Mouse (Mus musculus): Measurements from ENCODE around the gene 4921524J17Rik. TPM values are rescaled to one million over a fixed set of nuclear protein-coding genes. Genes with fewer than 3 reads are reported as not detected.
A peak's percentile ranks its signal among the peaks of the same experiment; 100 is the strongest.

The 4921524J17Rik gene
- polyA plus RNA-seq, 1 experiment: 2.7 TPM

DNA sequence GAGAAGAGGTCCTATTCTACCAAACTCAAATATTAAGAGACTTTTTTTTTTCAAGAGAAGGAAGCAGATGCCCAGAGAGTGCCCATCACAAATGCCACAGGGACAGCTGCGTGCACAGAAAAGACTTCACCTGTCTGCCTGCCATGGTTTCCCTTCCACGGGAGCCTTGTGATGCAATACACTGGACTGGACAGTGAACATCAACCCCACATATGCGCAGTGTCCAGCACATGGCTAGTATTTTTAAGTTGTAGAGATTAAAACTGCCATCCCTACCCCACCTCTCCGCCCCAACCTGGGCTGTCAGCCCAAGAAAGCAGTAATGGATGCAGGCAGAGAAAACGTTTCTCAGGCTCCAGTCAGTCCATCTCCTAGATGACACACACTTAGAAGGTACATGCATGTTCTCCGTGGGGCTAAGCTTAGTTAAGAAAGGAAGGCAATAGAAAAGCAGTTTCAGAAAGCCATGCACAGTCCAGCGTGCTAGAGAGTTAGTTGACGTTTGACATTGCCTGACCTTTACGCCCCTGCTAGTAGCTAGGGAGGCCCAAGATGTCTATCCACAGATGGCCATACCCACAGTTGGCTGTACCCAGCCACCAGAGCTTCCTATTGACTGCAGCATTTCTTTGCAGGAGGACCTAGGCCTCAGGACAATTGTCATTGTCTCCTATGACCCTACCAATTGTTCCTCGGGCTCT lies 52.4 kb downstream of the 4921524J17Rik start:
- Histone ChIP-seq H3K27me3 (ENCODE audit: control insufficient read depth) (no peaks in the 10 kb centered on the region), H3K9me3 (ENCODE audit: control insufficient read depth, low read length) (no peaks in the 10 kb centered on the region), H3K4me3 (replicated peaks) (peak overlapping the region; percentile 75), H3K4me1 (ENCODE audit: control insufficient read depth) (peaks cover 92% of the 10 kb centered on the region), H3K36me3 (ENCODE audit: control insufficient read depth) (peaks cover 39% of the 10 kb centered on the region)
- no peak for TF ChIP-seq GATA1 (IDR thresholded peaks at IDR 0.05; ENCODE audit: low read length)
- TF ChIP-seq TAL1 (IDR thresholded peaks at IDR 0.05; ENCODE audit: low read length): no peak

DNA sequence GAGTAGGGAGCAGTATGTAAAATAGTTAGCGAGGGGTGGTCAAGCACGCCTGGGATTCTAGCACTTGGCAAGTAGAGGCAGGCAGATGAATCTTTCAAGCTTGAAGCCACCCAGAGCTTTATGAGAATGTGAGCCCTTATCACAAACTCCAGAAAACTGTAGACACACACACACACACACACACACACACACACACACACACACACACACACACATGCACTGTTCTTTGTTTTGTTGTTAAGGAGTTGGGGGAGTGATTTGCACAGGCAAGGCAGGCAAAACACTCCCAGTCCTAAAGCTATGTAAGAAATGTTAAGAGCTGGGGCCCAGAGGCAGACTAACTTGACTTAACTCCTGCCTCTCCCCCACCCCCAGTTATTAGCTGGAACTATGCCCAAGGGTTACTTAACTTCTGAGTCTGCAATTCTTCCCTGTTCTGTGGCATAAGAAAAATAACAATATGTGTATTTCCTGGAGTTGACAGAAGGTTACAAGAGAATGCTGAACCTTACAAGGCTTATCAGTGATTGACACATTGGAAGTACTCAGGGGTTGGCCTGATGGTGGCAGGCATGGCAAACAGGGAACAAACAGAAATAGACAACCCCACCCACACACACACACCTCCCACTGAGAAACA lies 53.4 kb downstream of the 4921524J17Rik start:
- H3K4me1 ChIP-seq (ENCODE audit: control insufficient read depth): peaks cover 94% of the 10 kb centered on the region
- H3K36me3 ChIP-seq (ENCODE audit: control insufficient read depth): peaks cover 47% of the 10 kb centered on the region
- H3K4me3 ChIP-seq (replicated peaks): peak overlapping the region; percentile 75
- no peaks in the 10 kb centered on the region for H3K9me3 ChIP-seq (ENCODE audit: control insufficient read depth, low read length)
- no peaks in the 10 kb centered on the region for H3K27me3 ChIP-seq (ENCODE audit: control insufficient read depth)
- TF ChIP-seq TAL1 (IDR thresholded peaks at IDR 0.05; ENCODE audit: low read length) (peak; percentile 81), GATA1 (IDR thresholded peaks at IDR 0.05; ENCODE audit: low read length) (peak; percentile 53)

GRCm38 (mm10) chr8:85376516-85376915 lies 56.1 kb downstream of the 4921524J17Rik start:
- TF ChIP-seq TAL1 (IDR thresholded peaks at IDR 0.05; ENCODE audit: low read length) (no peak), GATA1 (IDR thresholded peaks at IDR 0.05; ENCODE audit: low read length) (no peak)
- Histone ChIP-seq H3K4me1 (ENCODE audit: control insufficient read depth) (peaks cover 85% of the 10 kb centered on the region), H3K9me3 (ENCODE audit: control insufficient read depth, low read length) (no peaks in the 10 kb centered on the region), H3K36me3 (ENCODE audit: control insufficient read depth) (peaks cover 68% of the 10 kb centered on the region), H3K4me3 (replicated peaks) (peak overlapping the region; percentile 75), H3K27me3 (ENCODE audit: control insufficient read depth) (no peaks in the 10 kb centered on the region)

DNA sequence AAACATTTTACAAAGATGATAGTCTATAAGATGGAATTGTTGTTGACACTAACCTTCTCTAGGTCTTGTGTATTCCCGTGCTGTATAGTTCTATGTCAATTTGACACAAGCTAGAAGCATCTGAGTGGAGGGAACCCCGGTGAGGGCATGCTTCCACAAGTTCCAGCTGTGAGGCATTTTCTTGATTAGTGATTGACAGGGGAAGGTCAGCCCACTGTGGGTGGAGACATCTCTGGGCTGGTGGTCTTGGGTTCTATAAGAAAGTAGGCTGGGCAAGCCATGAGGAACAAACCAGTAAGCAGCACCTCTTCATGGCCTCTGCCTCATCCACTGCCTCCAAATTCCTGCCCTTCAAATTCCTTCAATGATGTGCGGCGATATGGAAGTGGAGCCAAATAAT lies 58.3 kb downstream of the 4921524J17Rik start:
- no peaks in the 10 kb centered on the region for H3K27me3 ChIP-seq (ENCODE audit: control insufficient read depth)
- H3K9me3 ChIP-seq (ENCODE audit: control insufficient read depth, low read length): no peaks in the 10 kb centered on the region
- peaks cover 66% of the 10 kb centered on the region for H3K4me1 ChIP-seq (ENCODE audit: control insufficient read depth)
- TF ChIP-seq GATA1 (IDR thresholded peaks at IDR 0.05; ENCODE audit: low read length): no peak
- no peak overlapping the region for H3K4me3 ChIP-seq (replicated peaks)
- peaks cover 81% of the 10 kb centered on the region for H3K36me3 ChIP-seq (ENCODE audit: control insufficient read depth)

DNA sequence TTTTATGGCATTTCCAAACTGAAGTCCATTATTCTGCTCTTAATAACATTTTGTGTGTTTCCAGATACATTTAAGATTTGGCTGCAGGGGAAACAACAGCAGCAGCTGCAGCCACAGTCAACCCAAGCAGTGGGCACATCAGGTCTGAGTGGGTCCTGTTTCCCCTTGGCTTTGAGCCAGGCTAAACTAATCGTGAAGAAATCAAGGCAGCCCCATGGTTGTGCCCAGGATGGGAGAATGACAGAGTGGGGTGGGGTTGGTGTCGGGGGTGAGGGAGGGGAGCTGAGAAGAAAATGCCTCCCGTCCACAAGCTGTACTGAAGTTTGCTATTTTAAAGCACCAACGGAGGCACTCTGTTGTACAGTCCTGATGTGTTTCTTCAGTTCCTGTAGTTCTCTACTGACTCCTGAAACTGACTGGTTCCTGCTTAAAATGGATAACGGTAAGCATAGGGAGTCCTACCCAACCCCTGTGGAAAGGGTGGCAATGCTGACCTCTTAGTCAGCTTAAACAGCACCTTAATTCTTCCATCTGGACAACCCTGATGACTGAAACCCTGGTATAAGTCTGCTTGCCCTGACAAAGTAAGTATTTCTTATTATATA lies 59.1 kb downstream of the 4921524J17Rik start:
- no peak overlapping the region for H3K4me3 ChIP-seq (replicated peaks)
- no peaks in the 10 kb centered on the region for H3K27me3 ChIP-seq (ENCODE audit: control insufficient read depth)
- peaks cover 60% of the 10 kb centered on the region for H3K4me1 ChIP-seq (ENCODE audit: control insufficient read depth)
- H3K36me3 ChIP-seq (ENCODE audit: control insufficient read depth): peaks cover 85% of the 10 kb centered on the region
- TF ChIP-seq GATA1 (IDR thresholded peaks at IDR 0.05; ENCODE audit: low read length) (no peak), TAL1 (IDR thresholded peaks at IDR 0.05; ENCODE audit: low read length) (no peak)
- no peaks in the 10 kb centered on the region for H3K9me3 ChIP-seq (ENCODE audit: control insufficient read depth, low read length)

- H3K4me3 ChIP-seq (replicated peaks): no peak overlapping the region
- peaks cover 81% of the 10 kb centered on the region for H3K36me3 ChIP-seq (ENCODE audit: control insufficient read depth)
- peaks cover 57% of the 10 kb centered on the region for H3K4me1 ChIP-seq (ENCODE audit: control insufficient read depth)
- H3K9me3 ChIP-seq (ENCODE audit: control insufficient read depth, low read length): no peaks in the 10 kb centered on the region
- TF ChIP-seq GATA1 (IDR thresholded peaks at IDR 0.05; ENCODE audit: low read length) (no peak), TAL1 (IDR thresholded peaks at IDR 0.05; ENCODE audit: low read length) (no peak)
- H3K27me3 ChIP-seq (ENCODE audit: control insufficient read depth): no peaks in the 10 kb centered on the region
Observed at GRCm38 (mm10) chr8:85372465-85372839, 60.2 kb downstream of the 4921524J17Rik start.

DNA sequence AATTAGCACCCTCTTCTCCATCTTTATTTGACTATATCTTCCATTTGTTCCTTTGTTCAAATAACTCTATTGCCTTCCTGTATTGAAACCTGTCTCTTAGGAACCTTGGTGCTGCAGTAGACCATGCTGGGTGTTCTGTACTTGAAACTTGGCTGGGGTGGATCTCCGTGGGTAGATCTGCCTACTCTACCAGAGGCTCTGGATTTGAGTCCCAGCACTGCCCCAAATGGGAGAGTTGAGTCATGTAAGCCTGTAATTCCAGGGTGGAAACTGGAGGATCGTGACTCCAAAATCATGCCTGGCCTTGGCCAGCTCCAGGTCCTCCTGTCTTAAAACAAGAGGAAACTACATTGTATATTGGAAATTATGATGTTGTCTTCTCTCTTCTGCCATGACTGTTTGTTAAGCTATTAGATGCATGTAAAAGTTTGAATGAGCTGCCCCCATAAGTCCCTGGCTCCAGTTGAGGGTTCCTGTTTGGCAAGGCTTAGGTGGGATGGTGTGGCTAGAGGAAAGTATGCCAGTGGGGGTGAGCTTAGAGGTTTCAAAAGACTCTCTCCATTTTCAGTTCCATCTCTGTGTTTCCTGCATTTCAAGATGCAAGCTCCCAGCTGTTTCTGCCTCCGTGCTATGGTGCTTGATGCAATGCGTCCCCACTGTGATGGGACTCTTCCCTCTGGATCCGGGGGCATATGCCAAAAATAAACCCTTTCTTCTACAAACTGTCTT lies 60.7 kb downstream of the 4921524J17Rik start:
- Histone ChIP-seq H3K36me3 (ENCODE audit: control insufficient read depth) (peaks cover 84% of the 10 kb centered on the region), H3K4me1 (ENCODE audit: control insufficient read depth) (peaks cover 58% of the 10 kb centered on the region), H3K27me3 (ENCODE audit: control insufficient read depth) (no peaks in the 10 kb centered on the region), H3K4me3 (replicated peaks) (no peak overlapping the region), H3K9me3 (ENCODE audit: control insufficient read depth, low read length) (no peaks in the 10 kb centered on the region)
- no peak for TF ChIP-seq GATA1 (IDR thresholded peaks at IDR 0.05; ENCODE audit: low read length)
- TF ChIP-seq TAL1 (IDR thresholded peaks at IDR 0.05; ENCODE audit: low read length): no peak

GRCm38 (mm10) chr8:85365176-85365575 lies 67.5 kb downstream of the 4921524J17Rik start:
- H3K4me3 ChIP-seq (replicated peaks): no peak overlapping the region
- TF ChIP-seq TAL1 (IDR thresholded peaks at IDR 0.05; ENCODE audit: low read length) (no peak), GATA1 (IDR thresholded peaks at IDR 0.05; ENCODE audit: low read length) (no peak)
- peaks cover 75% of the 10 kb centered on the region for H3K36me3 ChIP-seq (ENCODE audit: control insufficient read depth)
- no peaks in the 10 kb centered on the region for H3K27me3 ChIP-seq (ENCODE audit: control insufficient read depth)
- peaks cover 54% of the 10 kb centered on the region for H3K4me1 ChIP-seq (ENCODE audit: control insufficient read depth)
- no peaks in the 10 kb centered on the region for H3K9me3 ChIP-seq (ENCODE audit: control insufficient read depth, low read length)

GRCm38 (mm10) chr8:85364628-85365027 lies 68.0 kb downstream of the 4921524J17Rik start:
- Histone ChIP-seq H3K9me3 (ENCODE audit: control insufficient read depth, low read length) (no peaks in the 10 kb centered on the region), H3K27me3 (ENCODE audit: control insufficient read depth) (no peaks in the 10 kb centered on the region), H3K4me3 (replicated peaks) (no peak overlapping the region), H3K4me1 (ENCODE audit: control insufficient read depth) (peaks cover 54% of the 10 kb centered on the region), H3K36me3 (ENCODE audit: control insufficient read depth) (peaks cover 79% of the 10 kb centered on the region)
- TF ChIP-seq TAL1 (IDR thresholded peaks at IDR 0.05; ENCODE audit: low read length) (no peak), GATA1 (IDR thresholded peaks at IDR 0.05; ENCODE audit: low read length) (no peak)
